Mouse (Mus musculus): ENCODE measurements around the gene Pkp2.

DNA sequence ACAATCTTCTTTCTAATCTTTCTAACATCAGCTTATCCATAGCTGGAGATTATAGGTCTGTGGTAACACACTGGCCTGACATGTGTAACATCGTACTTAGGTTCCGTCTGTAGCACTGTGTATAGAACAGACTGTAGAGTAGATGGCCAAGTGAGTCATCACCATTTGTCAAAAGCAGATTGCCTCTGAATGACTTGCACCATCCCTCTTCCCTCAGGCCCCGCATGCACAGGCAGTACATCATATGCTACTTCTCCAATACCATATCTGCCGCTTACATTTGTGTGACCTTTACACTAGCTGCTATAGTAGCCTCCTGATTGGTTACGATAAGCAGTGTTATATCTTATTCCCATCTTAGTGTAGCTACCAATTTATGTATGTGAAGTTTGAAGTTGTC, 47.8 kb downstream of the Pkp2 start:
- no peak for TF ChIP-seq CTCF (IDR thresholded peaks at IDR 0.05; ENCODE audit: control insufficient read depth, insufficient read depth, insufficient read length)
- no peak for TF ChIP-seq MYOG (IDR thresholded peaks at IDR 0.05; ENCODE audit: control insufficient read depth, extremely low read depth, insufficient read length)
- TF ChIP-seq USF1 (IDR thresholded peaks at IDR 0.05; ENCODE audit: low read depth), result no peak
- TF ChIP-seq CEBPB (IDR thresholded peaks at IDR 0.05; ENCODE audit: low read depth), result no peak
- no peak for TF ChIP-seq MAX (IDR thresholded peaks at IDR 0.05)
- no peak for TF ChIP-seq FOSL1 (IDR thresholded peaks at IDR 0.05; ENCODE audit: insufficient read depth, low read length, poor library complexity, severe bottlenecking)

Measured in C2C12 (cell line).